Mouse (Mus musculus): Measurements from ENCODE around the gene Ahnak2. TPM values are rescaled to one million over a fixed set of nuclear protein-coding genes. Genes with fewer than 3 reads are reported as not detected.

The Ahnak2 gene
- polyA plus RNA-seq, 1 experiment = 25.8 TPM

GRCm38 (mm10) chr12:112764141-112764540, 38.3 kb downstream of the Ahnak2 start:
- Histone ChIP-seq H3K9me3 (replicated peaks; ENCODE audit: control insufficient read depth, insufficient read depth, low read length, poor library complexity, severe bottlenecking) (no peaks in the 10 kb centered on the region), H3K27ac (ENCODE audit: insufficient read depth, low read length) (no peak overlapping the region), H3K36me3 (ENCODE audit: control insufficient read depth, insufficient read depth, low read length, poor library complexity, severe bottlenecking) (no peaks in the 10 kb centered on the region), H3K27me3 (ENCODE audit: control insufficient read depth, insufficient read depth, low read length, poor library complexity, severe bottlenecking) (no peaks in the 10 kb centered on the region), H3K4me1 (ENCODE audit: control insufficient read depth, insufficient read depth, low read length) (no peaks in the 10 kb centered on the region), H3K9ac (ENCODE audit: low read depth, poor library complexity, severe bottlenecking) (no peak overlapping the region), H3K4me3 (ENCODE audit: low read depth, low read length) (no peak overlapping the region)
- TF ChIP-seq CTCF (IDR thresholded peaks at IDR 0.05; ENCODE audit: low read depth, low read length) (no peak), EP300 (IDR thresholded peaks at IDR 0.05; ENCODE audit: insufficient read depth, low read depth, low read length) (no peak), POLR2A (IDR thresholded peaks at IDR 0.05; ENCODE audit: insufficient read depth, low read length) (no peak)

GRCm38 (mm10) chr12:112763176-112763575, 39.3 kb downstream of the Ahnak2 start:
- Histone ChIP-seq H3K27me3 (ENCODE audit: control insufficient read depth, insufficient read depth, low read length, poor library complexity, severe bottlenecking) (no peaks in the 10 kb centered on the region), H3K9ac (ENCODE audit: low read depth, poor library complexity, severe bottlenecking) (no peak overlapping the region), H3K4me3 (ENCODE audit: low read depth, low read length) (no peak overlapping the region), H3K36me3 (ENCODE audit: control insufficient read depth, insufficient read depth, low read length, poor library complexity, severe bottlenecking) (no peaks in the 10 kb centered on the region), H3K27ac (ENCODE audit: insufficient read depth, low read length) (no peak overlapping the region), H3K4me1 (ENCODE audit: control insufficient read depth, insufficient read depth, low read length) (no peaks in the 10 kb centered on the region), H3K9me3 (replicated peaks; ENCODE audit: control insufficient read depth, insufficient read depth, low read length, poor library complexity, severe bottlenecking) (no peaks in the 10 kb centered on the region)
- no peak for TF ChIP-seq EP300 (IDR thresholded peaks at IDR 0.05; ENCODE audit: insufficient read depth, low read depth, low read length)
- TF ChIP-seq CTCF (IDR thresholded peaks at IDR 0.05; ENCODE audit: low read depth, low read length) = no peak
- no peak for TF ChIP-seq POLR2A (IDR thresholded peaks at IDR 0.05; ENCODE audit: insufficient read depth, low read length)

GRCm38 (mm10) chr12:112762018-112762417, 40.4 kb downstream of the Ahnak2 start:
- no peak overlapping the region for H3K4me3 ChIP-seq (ENCODE audit: low read depth, low read length)
- no peaks in the 10 kb centered on the region for H3K9me3 ChIP-seq (replicated peaks; ENCODE audit: control insufficient read depth, insufficient read depth, low read length, poor library complexity, severe bottlenecking)
- H3K36me3 ChIP-seq (ENCODE audit: control insufficient read depth, insufficient read depth, low read length, poor library complexity, severe bottlenecking) = no peaks in the 10 kb centered on the region
- no peak overlapping the region for H3K27ac ChIP-seq (ENCODE audit: insufficient read depth, low read length)
- no peak for TF ChIP-seq CTCF (IDR thresholded peaks at IDR 0.05; ENCODE audit: low read depth, low read length)
- TF ChIP-seq POLR2A (IDR thresholded peaks at IDR 0.05; ENCODE audit: insufficient read depth, low read length) = no peak
- no peak for TF ChIP-seq EP300 (IDR thresholded peaks at IDR 0.05; ENCODE audit: insufficient read depth, low read depth, low read length)
- no peaks in the 10 kb centered on the region for H3K27me3 ChIP-seq (ENCODE audit: control insufficient read depth, insufficient read depth, low read length, poor library complexity, severe bottlenecking)
- no peaks in the 10 kb centered on the region for H3K4me1 ChIP-seq (ENCODE audit: control insufficient read depth, insufficient read depth, low read length)
- no peak overlapping the region for H3K9ac ChIP-seq (ENCODE audit: low read depth, poor library complexity, severe bottlenecking)

- Histone ChIP-seq H3K27me3 (ENCODE audit: control insufficient read depth, insufficient read depth, low read length, poor library complexity, severe bottlenecking) (no peaks in the 10 kb centered on the region), H3K27ac (ENCODE audit: insufficient read depth, low read length) (no peak overlapping the region), H3K4me1 (ENCODE audit: control insufficient read depth, insufficient read depth, low read length) (no peaks in the 10 kb centered on the region), H3K9ac (ENCODE audit: low read depth, poor library complexity, severe bottlenecking) (no peak overlapping the region), H3K9me3 (replicated peaks; ENCODE audit: control insufficient read depth, insufficient read depth, low read length, poor library complexity, severe bottlenecking) (no peaks in the 10 kb centered on the region), H3K36me3 (ENCODE audit: control insufficient read depth, insufficient read depth, low read length, poor library complexity, severe bottlenecking) (no peaks in the 10 kb centered on the region), H3K4me3 (ENCODE audit: low read depth, low read length) (no peak overlapping the region)
- TF ChIP-seq EP300 (IDR thresholded peaks at IDR 0.05; ENCODE audit: insufficient read depth, low read depth, low read length) (no peak), POLR2A (IDR thresholded peaks at IDR 0.05; ENCODE audit: insufficient read depth, low read length) (no peak), CTCF (IDR thresholded peaks at IDR 0.05; ENCODE audit: low read depth, low read length) (no peak)
Measured at GRCm38 (mm10) chr12:112761411-112761810, 41.0 kb downstream of the Ahnak2 start.

- no peak within 1 kb of the TSS for H3K9ac ChIP-seq (ENCODE audit: low read depth, poor library complexity, severe bottlenecking)
- no peaks in the 10 kb centered on the region for H3K36me3 ChIP-seq (ENCODE audit: control insufficient read depth, insufficient read depth, low read length, poor library complexity, severe bottlenecking)
- H3K27ac ChIP-seq (ENCODE audit: insufficient read depth, low read length) = no peak within 1 kb of the TSS
- no peak for TF ChIP-seq CTCF (IDR thresholded peaks at IDR 0.05; ENCODE audit: low read depth, low read length)
- no peak for TF ChIP-seq EP300 (IDR thresholded peaks at IDR 0.05; ENCODE audit: insufficient read depth, low read depth, low read length)
- no peak for TF ChIP-seq POLR2A (IDR thresholded peaks at IDR 0.05; ENCODE audit: insufficient read depth, low read length)
- no peaks in the 10 kb centered on the region for H3K9me3 ChIP-seq (replicated peaks; ENCODE audit: control insufficient read depth, insufficient read depth, low read length, poor library complexity, severe bottlenecking)
- no peaks in the 10 kb centered on the region for H3K4me1 ChIP-seq (ENCODE audit: control insufficient read depth, insufficient read depth, low read length)
- H3K27me3 ChIP-seq (ENCODE audit: control insufficient read depth, insufficient read depth, low read length, poor library complexity, severe bottlenecking) = no peaks in the 10 kb centered on the region
- H3K4me3 ChIP-seq (ENCODE audit: low read depth, low read length) = no peak within 1 kb of the TSS
Measured at GRCm38 (mm10) chr12:112760154-112760926, 42.1 kb downstream of the Ahnak2 start, which contains the start of gene Pld4. Gene Pld4, plus strand, starts transcription at chr12:112760655.

GRCm38 (mm10) chr12:112759471-112759870, 43.0 kb downstream of the Ahnak2 start:
- Histone ChIP-seq H3K4me1 (ENCODE audit: control insufficient read depth, insufficient read depth, low read length) (no peaks in the 10 kb centered on the region), H3K4me3 (ENCODE audit: low read depth, low read length) (no peak overlapping the region), H3K9ac (ENCODE audit: low read depth, poor library complexity, severe bottlenecking) (no peak overlapping the region), H3K27ac (ENCODE audit: insufficient read depth, low read length) (no peak overlapping the region), H3K36me3 (ENCODE audit: control insufficient read depth, insufficient read depth, low read length, poor library complexity, severe bottlenecking) (no peaks in the 10 kb centered on the region), H3K27me3 (ENCODE audit: control insufficient read depth, insufficient read depth, low read length, poor library complexity, severe bottlenecking) (no peaks in the 10 kb centered on the region), H3K9me3 (replicated peaks; ENCODE audit: control insufficient read depth, insufficient read depth, low read length, poor library complexity, severe bottlenecking) (no peaks in the 10 kb centered on the region)
- no peak for TF ChIP-seq CTCF (IDR thresholded peaks at IDR 0.05; ENCODE audit: low read depth, low read length)
- no peak for TF ChIP-seq EP300 (IDR thresholded peaks at IDR 0.05; ENCODE audit: insufficient read depth, low read depth, low read length)
- TF ChIP-seq POLR2A (IDR thresholded peaks at IDR 0.05; ENCODE audit: insufficient read depth, low read length) = no peak
